Mouse (Mus musculus): Measurements from ENCODE around the gene Tln2.

Tln2 gene

GRCm38 (mm10) chr9:67273362-67273761, 286.1 kb downstream of the Tln2 start:
- no peak for DNase-seq (ENCODE audit: low spot score)

- DNase-seq (ENCODE audit: low spot score), result no peak
Observed at GRCm38 (mm10) chr9:67270734-67271133, 288.8 kb downstream of the Tln2 start.

DNA sequence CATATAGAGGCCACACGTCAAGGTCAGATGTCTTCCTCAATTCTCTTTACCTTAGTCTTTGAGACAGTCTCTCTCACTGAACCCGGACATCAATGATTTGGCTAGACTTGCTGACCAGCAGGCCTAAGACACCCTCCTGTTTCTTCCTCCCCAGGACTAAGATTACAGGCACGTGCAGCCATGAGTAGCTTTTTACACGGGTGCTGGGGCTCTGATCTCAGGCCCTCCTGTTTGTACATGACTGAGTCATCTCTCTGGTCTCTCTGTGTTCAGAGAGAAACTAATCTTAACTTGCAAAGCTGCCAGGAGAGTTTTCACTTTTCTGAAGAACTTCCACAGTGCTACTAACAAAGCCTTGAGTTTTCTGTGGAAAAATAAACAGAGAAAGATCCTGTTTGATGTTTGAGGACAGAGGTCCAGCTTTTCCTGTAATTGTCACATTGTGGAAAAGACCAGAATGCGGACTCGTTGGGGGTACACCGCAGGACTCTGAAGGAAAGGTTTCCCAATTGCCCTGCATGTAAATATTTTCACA, 289.4 kb downstream of the Tln2 start:
- no peak for DNase-seq (ENCODE audit: low spot score)

DNA sequence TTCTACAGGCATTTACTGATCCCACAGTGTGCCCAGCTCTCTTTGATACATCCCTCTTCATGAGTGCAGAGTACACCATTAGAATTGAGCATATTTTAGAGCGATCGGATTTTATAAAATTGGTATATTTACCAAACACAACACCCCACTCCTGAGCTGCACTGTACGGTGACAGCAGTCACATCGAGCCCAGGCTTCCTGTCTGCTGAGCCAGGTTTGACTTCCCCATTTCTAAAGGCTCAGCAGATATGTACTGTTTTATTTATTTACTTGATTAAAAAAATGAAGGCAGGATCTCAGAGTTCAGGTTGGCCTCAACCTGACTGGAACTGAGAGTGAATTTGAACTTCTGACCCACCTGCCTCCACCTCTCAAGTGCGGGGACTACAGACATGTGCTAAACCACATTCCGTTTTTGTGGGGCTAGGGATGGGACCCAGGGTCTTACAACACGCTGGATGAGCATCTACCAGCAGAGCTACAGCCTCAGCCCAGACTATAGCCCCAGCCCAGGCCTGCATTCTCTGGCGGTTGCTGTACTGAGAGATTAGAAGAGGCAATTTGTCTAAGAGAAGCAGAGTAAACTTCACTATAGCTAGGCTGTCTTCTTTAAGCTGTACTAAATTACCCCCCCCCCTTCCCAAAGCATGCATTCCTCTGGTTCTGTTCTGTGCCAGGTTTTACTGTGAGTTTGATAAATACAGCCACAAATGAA, 292.1 kb downstream of the Tln2 start:
- no peak for DNase-seq (ENCODE audit: low spot score)

GRCm38 (mm10) chr9:67265513-67265912, 294.0 kb downstream of the Tln2 start:
- DNase-seq (ENCODE audit: low spot score), result peak; percentile 26

- DNase-seq (ENCODE audit: low spot score), result no peak
Observed at GRCm38 (mm10) chr9:67264896-67265295, 294.6 kb downstream of the Tln2 start.

DNA sequence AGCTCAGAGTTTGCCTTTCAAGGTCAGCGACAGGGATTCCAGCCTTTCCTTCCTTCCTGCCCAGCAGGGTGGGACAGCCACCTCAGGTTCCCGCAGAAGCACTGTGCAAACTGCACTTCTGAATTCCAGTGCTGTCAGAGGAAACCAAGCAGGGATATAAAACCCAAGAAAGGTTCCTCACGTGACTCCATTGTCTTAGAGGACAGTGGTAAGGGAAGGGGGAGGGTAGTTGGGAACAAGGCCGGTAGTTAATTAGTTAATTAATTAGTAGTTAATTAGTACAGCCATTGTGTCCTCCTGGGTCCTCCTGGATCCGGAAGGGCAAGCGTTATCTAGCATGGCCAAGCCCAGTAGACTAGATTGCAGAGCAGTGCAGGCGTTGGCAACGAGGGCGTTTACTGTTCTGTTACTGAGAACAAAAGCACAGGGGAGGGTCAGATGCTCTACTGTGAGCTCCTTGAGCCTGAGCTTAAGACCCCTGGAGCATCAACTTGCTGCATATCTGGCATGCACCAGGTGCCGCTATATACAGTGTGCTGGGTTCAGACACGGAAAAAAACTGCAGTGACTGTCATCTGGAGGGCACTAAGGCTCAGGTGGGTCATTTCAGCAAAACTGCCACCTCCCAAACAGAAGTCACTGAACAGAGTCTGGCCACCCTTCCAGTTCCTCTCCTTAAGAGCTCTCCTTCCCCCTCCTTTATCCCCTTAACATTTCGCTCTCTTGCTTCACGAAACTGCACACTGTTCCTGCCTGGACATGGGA, 298.5 kb downstream of the Tln2 start:
- DNase-seq (ENCODE audit: low spot score), result no peak

DNA sequence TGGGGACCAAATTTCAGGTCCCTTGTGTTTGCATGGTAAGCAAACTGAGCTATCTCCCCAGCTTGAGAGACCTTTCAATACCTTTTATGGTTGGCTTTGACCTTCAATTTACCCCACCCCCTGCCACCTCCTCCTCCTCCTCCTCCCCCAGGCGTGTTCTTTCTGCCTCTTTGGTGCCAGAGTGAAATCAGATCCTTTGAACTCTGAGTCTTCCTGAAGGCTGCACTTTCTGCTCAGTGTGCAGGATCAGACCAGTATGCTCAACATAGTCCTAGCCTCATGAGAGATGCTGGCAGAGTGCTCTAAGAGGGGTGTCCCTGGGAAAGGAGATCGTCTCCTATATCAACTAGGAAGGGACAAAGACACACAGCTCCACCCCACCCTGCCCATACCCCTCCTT, 309.4 kb downstream of the Tln2 start:
- DNase-seq (ENCODE audit: low spot score), result no peak

- no peak for DNase-seq (ENCODE audit: low spot score)
Observed at GRCm38 (mm10) chr9:67247365-67247950, 312.0 kb downstream of the Tln2 start.

GRCm38 (mm10) chr9:67245265-67245664, 314.2 kb downstream of the Tln2 start:
- no peak for DNase-seq (ENCODE audit: low spot score)

DNA sequence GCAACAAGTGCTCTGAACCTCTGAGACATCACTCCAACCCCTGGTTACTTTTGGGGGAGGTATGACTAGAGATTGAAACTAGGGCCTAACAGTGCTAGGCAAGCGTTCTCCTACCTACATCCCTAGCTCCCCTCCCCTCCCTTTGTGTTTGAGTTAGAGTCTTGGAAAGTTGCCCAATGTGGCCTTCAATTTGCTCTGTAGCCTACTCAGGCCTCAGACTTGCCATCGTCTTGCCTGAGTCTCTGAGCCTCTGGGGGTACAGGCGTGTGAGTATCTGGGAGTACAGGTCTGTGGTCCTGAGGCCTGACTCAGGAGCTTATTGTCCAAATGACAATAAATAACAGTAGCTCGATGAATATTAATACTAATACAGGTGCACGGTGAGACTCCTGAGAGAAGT, 317.8 kb downstream of the Tln2 start:
- DNase-seq (ENCODE audit: low spot score), result no peak

DNA sequence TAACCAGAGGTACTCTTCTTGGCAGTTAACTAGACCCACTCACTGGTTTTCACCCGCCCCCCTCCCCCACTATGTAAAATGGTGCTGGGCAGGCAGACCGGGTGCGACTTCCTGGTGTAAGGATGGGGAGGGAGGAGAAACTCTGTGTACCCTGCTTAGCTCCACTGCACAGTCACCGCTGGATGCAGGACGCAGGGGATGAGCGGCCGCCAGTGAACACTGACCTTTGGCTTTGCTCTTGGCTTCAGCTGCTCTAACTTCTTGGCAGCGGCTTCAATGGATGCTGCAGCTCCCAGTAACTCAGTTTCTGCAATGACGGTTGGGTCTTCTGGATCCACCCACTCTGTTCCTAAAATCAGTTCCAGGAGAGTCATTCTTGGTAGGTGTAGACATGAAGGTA, 319.0 kb downstream of the Tln2 start:
- no peak for DNase-seq (ENCODE audit: low spot score)

GRCm38 (mm10) chr9:67236987-67237386, 322.5 kb downstream of the Tln2 start:
- no peak for DNase-seq (ENCODE audit: low spot score)

- no peak for DNase-seq (ENCODE audit: low spot score)
Observed at GRCm38 (mm10) chr9:67235441-67236217, 323.9 kb downstream of the Tln2 start.

DNA sequence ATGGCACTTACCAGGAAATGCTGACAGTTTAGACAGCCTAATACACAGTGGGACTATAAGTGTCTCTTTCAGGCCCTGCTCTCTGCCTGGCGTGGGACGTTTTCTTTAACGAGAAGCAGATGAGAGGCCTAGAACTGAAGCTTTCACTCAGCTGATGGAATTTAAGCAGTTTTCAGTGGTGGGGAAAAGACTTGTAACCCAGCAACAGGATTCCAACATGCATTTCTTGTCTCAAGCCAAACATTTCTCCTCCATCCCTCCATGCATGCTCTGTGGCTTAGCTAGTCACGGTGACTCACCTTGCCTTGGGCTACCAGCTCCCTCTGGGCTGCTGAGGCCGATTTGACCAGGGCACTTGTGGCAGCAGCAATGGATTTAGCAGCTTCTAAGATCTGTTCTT, 330.5 kb downstream of the Tln2 start:
- no peak for DNase-seq (ENCODE audit: low spot score)

GRCm38 (mm10) chr9:67220388-67220787, 339.1 kb downstream of the Tln2 start:
- no peak for DNase-seq (ENCODE audit: low spot score)

DNA sequence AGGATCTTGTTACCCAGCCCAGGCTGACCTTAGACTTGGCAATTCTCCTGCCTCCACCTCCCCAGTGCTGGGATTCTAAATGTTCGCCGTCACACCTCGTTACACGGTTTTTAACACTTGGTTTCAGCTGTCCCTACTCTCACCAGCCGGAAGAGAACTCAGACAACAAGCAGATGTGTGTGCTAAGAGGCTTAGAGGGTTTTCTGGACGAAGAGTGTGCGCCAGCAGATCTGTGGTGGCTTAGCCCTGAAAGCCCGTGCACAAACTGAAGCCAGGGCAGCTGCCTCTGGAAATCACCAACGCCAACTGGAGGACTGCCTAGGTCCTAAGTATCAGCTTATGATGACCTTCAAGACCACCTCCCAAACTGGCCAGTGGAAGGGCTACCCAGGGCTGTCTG, 341.5 kb downstream of the Tln2 start:
- DNase-seq (ENCODE audit: low spot score), result no peak

- DNase-seq (ENCODE audit: low spot score), result no peak
Observed at GRCm38 (mm10) chr9:67214191-67214985, 345.1 kb downstream of the Tln2 start.

DNA sequence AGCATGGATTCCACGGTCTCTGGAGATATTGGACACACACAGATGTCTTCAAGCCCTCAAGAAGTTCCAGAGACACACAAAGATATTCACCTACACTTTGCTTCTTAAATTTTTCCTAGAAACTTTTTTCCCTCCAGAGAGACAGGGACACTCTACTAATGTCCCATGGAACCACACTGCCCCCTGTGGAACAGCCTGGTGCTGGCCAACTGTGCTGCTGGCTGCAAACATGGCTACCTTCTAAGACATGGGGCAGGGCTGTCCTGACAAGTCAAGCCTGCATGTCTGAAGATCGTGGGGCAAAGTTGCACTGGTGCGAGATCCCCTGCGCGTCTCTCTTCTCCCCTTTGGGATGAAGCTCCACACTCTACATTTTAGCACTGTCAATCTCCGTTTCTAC, 346.2 kb downstream of the Tln2 start:
- peak; percentile 53 for DNase-seq (ENCODE audit: low spot score)

DNA sequence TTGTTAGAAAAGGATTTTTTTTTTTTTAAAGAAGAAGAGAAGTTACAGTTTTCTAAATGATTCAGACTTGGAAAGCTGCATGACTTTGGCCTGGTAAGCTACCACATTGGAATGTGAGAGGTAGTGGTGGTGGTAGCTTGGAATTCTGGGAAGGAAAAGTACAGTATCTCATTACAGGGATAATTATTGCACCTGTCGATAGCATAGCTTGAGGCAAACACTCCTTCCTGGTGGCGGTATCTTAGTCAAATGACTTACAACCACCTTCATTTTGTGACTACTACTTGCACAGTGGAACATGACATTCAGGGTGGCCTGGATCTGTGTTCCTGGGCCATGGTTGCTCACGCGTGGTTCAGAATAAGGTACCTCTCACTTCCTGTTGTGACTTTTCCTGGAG, 348.3 kb downstream of the Tln2 start:
- DNase-seq (ENCODE audit: low spot score), result no peak

DNA sequence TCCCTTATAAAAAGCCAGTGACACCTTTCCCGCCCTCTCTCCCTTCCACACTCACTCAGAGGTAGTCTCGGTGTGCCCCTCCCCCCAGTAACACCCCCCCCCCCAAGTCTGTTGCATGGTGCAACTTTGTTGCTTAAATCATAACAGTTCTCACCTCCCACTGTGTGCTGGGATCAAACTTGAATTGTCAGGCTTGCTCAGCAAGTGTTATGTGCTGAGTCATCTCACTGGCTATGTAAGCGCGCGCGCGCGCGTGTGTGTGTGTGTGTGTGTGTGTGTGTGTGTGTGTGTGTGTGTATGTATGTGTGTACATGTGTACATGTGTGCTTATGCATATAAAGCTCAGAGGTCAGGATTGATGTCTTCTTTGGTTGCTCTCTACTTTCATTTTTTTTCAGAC, 350.1 kb downstream of the Tln2 start:
- DNase-seq (ENCODE audit: low spot score), result no peak

All from left cerebral cortex, adult 11 months (tissue).